Mouse (Mus musculus): ENCODE measurements around the gene Rtel1. TPM values are rescaled to one million over a fixed set of nuclear protein-coding genes. Genes with fewer than 3 reads are reported as not detected.

Gene Rtel1
- polyA plus RNA-seq, 1 experiment from 2014 or later, result 70.3 TPM

DNA sequence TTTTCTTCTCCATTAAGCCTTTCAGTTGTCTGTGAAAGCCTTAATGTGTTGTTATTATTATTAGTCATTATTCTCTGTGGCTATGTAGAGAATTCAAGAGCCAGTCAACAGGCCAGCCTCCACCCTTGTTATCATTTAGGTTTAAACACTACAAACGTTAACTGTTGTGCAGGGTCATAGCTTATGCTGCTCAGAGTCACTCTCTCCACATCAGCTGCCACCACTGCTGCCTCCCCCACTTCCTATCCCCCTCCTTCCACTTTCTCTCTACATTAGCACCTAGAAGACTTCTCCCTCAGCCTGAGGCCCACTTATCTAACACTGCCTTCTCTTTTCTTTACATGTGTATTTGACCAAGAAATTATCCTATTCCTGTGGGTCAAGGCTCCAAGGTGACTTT lies 82.0 kb downstream of the Rtel1 start:
- no peak overlapping the region for H3K4me2 ChIP-seq
- WGBS, result 14% methylated on average over 1 of the region's 1 CpGs
- H3K36me3 ChIP-seq (ENCODE audit: insufficient read depth), result no peaks in the 10 kb centered on the region
- no peaks in the 10 kb centered on the region for H3K9me3 ChIP-seq (ENCODE audit: low read depth, low read length)
- no peak overlapping the region for H3K9ac ChIP-seq
- H3K27ac ChIP-seq (ENCODE audit: low read depth), result no peak overlapping the region
- H3K4me3 ChIP-seq (ENCODE audit: low read depth, low read length), result no peak overlapping the region
- no peaks in the 10 kb centered on the region for H3K4me1 ChIP-seq (ENCODE audit: insufficient read depth)
- TF ChIP-seq CTCF (IDR thresholded peaks at IDR 0.05; ENCODE audit: low read depth), result no peak
- no peak for ATAC-seq (ENCODE audit: insufficient read depth)
- no peaks in the 10 kb centered on the region for H3K27me3 ChIP-seq (ENCODE audit: insufficient read depth, low read length)
- no peak for DNase-seq

DNA sequence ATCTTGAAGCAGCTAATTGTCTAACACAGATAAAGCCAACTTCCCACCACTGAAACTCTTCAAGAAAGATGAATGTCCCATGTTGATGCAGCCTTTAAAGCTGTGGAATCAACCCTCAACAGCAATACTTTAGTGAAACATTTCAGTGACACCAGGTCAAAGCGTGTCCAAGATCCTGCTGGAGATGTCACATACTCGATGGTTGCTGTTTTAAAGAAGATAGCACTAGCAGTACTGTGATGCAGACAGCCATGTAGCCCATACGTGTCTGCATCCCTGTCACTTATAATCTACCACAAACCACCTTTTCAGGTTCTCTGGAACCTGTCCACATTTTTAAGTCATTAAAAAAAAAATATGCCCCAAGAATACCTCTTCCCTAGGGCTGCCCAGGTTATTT lies 84.2 kb downstream of the Rtel1 start:
- Histone ChIP-seq H3K9me3 (ENCODE audit: low read depth, low read length) (no peaks in the 10 kb centered on the region), H3K9ac (no peak overlapping the region), H3K36me3 (ENCODE audit: insufficient read depth) (no peaks in the 10 kb centered on the region), H3K4me1 (ENCODE audit: insufficient read depth) (no peaks in the 10 kb centered on the region), H3K4me2 (no peak overlapping the region), H3K27me3 (ENCODE audit: insufficient read depth, low read length) (no peaks in the 10 kb centered on the region), H3K27ac (ENCODE audit: low read depth) (no peak overlapping the region), H3K4me3 (ENCODE audit: low read depth, low read length) (no peak overlapping the region)
- DNase-seq (no peak), ATAC-seq (ENCODE audit: insufficient read depth) (no peak)
- TF ChIP-seq CTCF (IDR thresholded peaks at IDR 0.05; ENCODE audit: low read depth), result no peak
- WGBS, result 85% methylated on average over 3 of the region's 3 CpGs

Other genes with a start within 250 kb of the Rtel1 start
- 0.05 TPM in 2 replicates for gene Kcnq2, start 184.4 kb upstream of the Rtel1 start, polyA plus RNA-seq (2014; fragmentation: Nextera tagmentation; extraction: Ambion mirVana)
- 0.35 TPM in 1 of 2 replicates, not detected in the other for gene Eef1a2, start 162.7 kb upstream of the Rtel1 start, polyA plus RNA-seq (2014; fragmentation: Nextera tagmentation; extraction: Ambion mirVana)
- gene Ppdpf, start 132.5 kb upstream of the Rtel1 start, polyA plus RNA-seq (2014; fragmentation: Nextera tagmentation; extraction: Ambion mirVana), result 333 and 364 TPM in 2 replicates
- 0.12 TPM in 1 of 2 replicates, not detected in the other for gene Ptk6, start 117.0 kb upstream of the Rtel1 start, polyA plus RNA-seq (2014; fragmentation: Nextera tagmentation; extraction: Ambion mirVana)
- 0.16 and 0.22 TPM in 2 replicates for gene Srms, start 106.6 kb upstream of the Rtel1 start, polyA plus RNA-seq (2014; fragmentation: Nextera tagmentation; extraction: Ambion mirVana)
- gene Fndc11, start 99.7 kb upstream of the Rtel1 start, polyA plus RNA-seq (2014; fragmentation: Nextera tagmentation; extraction: Ambion mirVana), result 0.21 and 0.27 TPM in 2 replicates
- gene Helz2, start 77.7 kb upstream of the Rtel1 start, polyA plus RNA-seq (2014; fragmentation: Nextera tagmentation; extraction: Ambion mirVana), result 2.5 and 3.0 TPM in 2 replicates
- gene Gmeb2, start 31.7 kb upstream of the Rtel1 start, polyA plus RNA-seq (2014; fragmentation: Nextera tagmentation; extraction: Ambion mirVana), result 18.0 and 21.2 TPM in 2 replicates
- 1.6 and 2.5 TPM in 2 replicates for gene Stmn3, start 5.2 kb upstream of the Rtel1 start, polyA plus RNA-seq (2014; fragmentation: Nextera tagmentation; extraction: Ambion mirVana)
- 35.7 and 41.1 TPM in 2 replicates for gene Zgpat, start 45.2 kb downstream of the Rtel1 start, polyA plus RNA-seq (2014; fragmentation: Nextera tagmentation; extraction: Ambion mirVana)
- 54.1 and 54.2 TPM in 2 replicates for gene Arfrp1, start 45.7 kb downstream of the Rtel1 start, polyA plus RNA-seq (2014; fragmentation: Nextera tagmentation; extraction: Ambion mirVana)
- gene Lime1, start 60.3 kb downstream of the Rtel1 start, polyA plus RNA-seq (2014; fragmentation: Nextera tagmentation; extraction: Ambion mirVana), result 19.6 and 26.6 TPM in 2 replicates
- gene Zbtb46, start 139.7 kb downstream of the Rtel1 start, polyA plus RNA-seq (2014; fragmentation: Nextera tagmentation; extraction: Ambion mirVana), result 14.6 and 15.6 TPM in 2 replicates
- 0.13 and 0.24 TPM in 2 replicates for gene Abhd16b, start 173.5 kb downstream of the Rtel1 start, polyA plus RNA-seq (2014; fragmentation: Nextera tagmentation; extraction: Ambion mirVana)
- 160 and 165 TPM in 2 replicates for gene Tpd52l2, start 177.4 kb downstream of the Rtel1 start, polyA plus RNA-seq (2014; fragmentation: Nextera tagmentation; extraction: Ambion mirVana)
- gene Dnajc5, start 200.7 kb downstream of the Rtel1 start, polyA plus RNA-seq (2014; fragmentation: Nextera tagmentation; extraction: Ambion mirVana), result 79.4 and 81.3 TPM in 2 replicates